Mouse (Mus musculus) liver, adult 2 months (tissue): ENCODE measurements around the gene Txnrd2. TPM values are rescaled to one million over a fixed set of nuclear protein-coding genes. Genes with fewer than 3 reads are reported as not detected.

Source experiments
- DNase-seq: peaks from one replicate; pipeline ENCODE4 v3.0.0-alpha.2; 2011; ENCODE audit warnings: low read depth, low spot score; ENCODE audit errors: extremely low read depth
- H3K27ac ChIP-seq: fragments of 200-500 bp; replicated peaks from 2 replicates; pipeline ENCODE4 v1.5.1; 2012; ENCODE audit warnings: low read depth, mild to moderate bottlenecking, control low read depth, inconsistent platforms, low read length; ENCODE audit not compliant: insufficient read depth
- H3K27me3 ChIP-seq: fragments of 200-500 bp; 2 replicates; pipeline ENCODE4 v1.6.1; 2012; ENCODE audit warnings: mild to moderate bottlenecking, moderate library complexity, low read length, inconsistent platforms; ENCODE audit not compliant: control insufficient read depth, insufficient read depth
- H3K36me3 ChIP-seq: fragments of 200-500 bp; 2 replicates; pipeline ENCODE4 v1.6.1; 2012; ENCODE audit warnings: low read length, inconsistent platforms; ENCODE audit not compliant: control insufficient read depth, insufficient read depth
- H3K4me1 ChIP-seq: fragments of 200-500 bp; 2 replicates; pipeline ENCODE4 v1.6.1; 2011; ENCODE audit warnings: low read length; ENCODE audit not compliant: control insufficient read depth, insufficient read depth
- H3K4me3 ChIP-seq: fragments of 200-500 bp; 2 replicates; pipeline ENCODE4 v1.5.1; 2011; ENCODE audit warnings: low read depth, mild to moderate bottlenecking, control low read depth, low read length, moderate library complexity; ENCODE audit not compliant: insufficient read depth
- H3K79me2 ChIP-seq: fragments of 200-500 bp; 2 replicates; pipeline ENCODE4 v1.6.1; 2012; ENCODE audit warnings: inconsistent platforms, mild to moderate bottlenecking, low read length, moderate library complexity; ENCODE audit not compliant: control insufficient read depth, insufficient read depth
- H3K9ac ChIP-seq: fragments of 200-500 bp; 2 replicates; pipeline ENCODE4 v1.6.1; 2012; ENCODE audit warnings: low read depth, mild to moderate bottlenecking, control low read depth, inconsistent platforms, low read length
- CTCF ChIP-seq: fragments of 200-500 bp; IDR thresholded peaks from 2 replicates; pipeline ENCODE4 v1.5.1; 2011; ENCODE audit warnings: low read depth, low read length, control low read depth
- POLR2A ChIP-seq: fragments of 200-500 bp; IDR thresholded peaks from 2 replicates; pipeline ENCODE4 v1.6.1; 2011; ENCODE audit warnings: low read length, control low read depth; ENCODE audit not compliant: insufficient read depth; ENCODE audit errors: extremely low read depth
- WGBS: fragments of 180-500 bp; shearing (Covaris S2); methylation state at CpG from one replicate; pipeline ENCODE4 v1.1.7; 2018; 5-methylcytosine and 5-hydroxymethylcytosine counted together
- polyA plus RNA-seq: library from polyadenylated mRNA; depleted of rRNA; stranded (reverse); fragments of >200 nt; gene quantifications from 2 replicates; pipeline ENCODE4 v1.2.3, GENCODE M21; 2012
- total RNA-seq: library from RNA; depleted of rRNA; stranded (reverse); fragments of >200 nt; gene quantifications from 2 replicates; pipeline ENCODE4 v1.2.3, GENCODE M21; 2014

Txnrd2 gene
- total and polyA plus RNA-seq, 2 experiments: 23.9 to 46.6 TPM

DNA sequence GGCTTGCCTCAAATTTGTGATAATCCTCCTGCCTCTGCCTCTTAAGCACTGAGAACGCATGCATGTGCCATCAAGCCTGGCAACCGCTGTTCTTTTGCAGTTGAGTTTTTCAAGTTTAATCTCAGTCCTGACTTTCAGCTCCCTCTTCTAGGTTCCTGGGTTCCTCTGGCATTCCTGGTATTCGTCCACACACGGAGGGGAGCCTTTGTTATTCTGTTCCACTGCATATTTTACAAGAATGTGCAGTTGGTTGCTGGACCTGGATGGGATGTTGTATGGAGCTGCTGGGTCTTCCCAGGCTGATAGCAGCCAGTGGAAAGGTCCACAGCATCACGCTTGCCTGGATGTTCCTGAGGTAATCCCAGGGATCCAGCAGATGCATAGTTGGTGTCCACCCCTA is 40.8 kb upstream of the Txnrd2 start:
- DNase-seq: no peak
- Histone ChIP-seq H3K36me3 (no peaks in the 10 kb centered on the region), H3K9ac (no peak overlapping the region), H3K27me3 (no peaks in the 10 kb centered on the region), H3K79me2 (peaks cover 2% of the 10 kb centered on the region; the same call in 1 of the 2 replicates), H3K4me3 (no peak overlapping the region), H3K4me1 (peaks cover 3% of the 10 kb centered on the region; the same call in 1 of the 2 replicates), H3K27ac (no peak overlapping the region)
- no peak for TF ChIP-seq CTCF
- no peak for TF ChIP-seq POLR2A
- WGBS: 92% methylated on average over 5 of the region's 5 CpGs

DNA sequence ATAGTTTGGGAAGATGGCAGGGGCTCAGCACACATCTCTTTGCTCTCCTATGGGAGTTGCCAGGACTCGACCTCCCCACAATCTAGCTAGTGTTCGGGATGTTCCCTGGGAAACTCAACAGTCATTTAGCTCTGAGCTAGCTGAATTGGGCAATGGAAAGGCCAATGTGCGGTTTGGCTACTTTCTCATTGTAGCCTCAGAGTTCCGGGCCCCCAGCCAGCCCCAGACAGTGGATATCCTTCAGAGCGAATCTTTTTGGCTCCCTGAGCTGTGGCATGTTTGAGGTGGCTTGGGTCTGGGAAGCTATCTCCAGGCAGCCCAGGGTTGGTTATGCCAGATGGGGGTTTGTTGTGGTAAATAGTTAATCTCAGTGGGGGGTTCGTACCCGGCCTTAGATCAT is 39.7 kb upstream of the Txnrd2 start:
- WGBS: 50% methylated on average over 7 of the region's 7 CpGs
- no peak for DNase-seq
- H3K9ac ChIP-seq: no peak overlapping the region
- no peaks in the 10 kb centered on the region for H3K79me2 ChIP-seq
- 0 out of 2 replicates have a peak overlapping the region, but pooled peaks have one; percentile 21 for H3K27ac ChIP-seq
- TF ChIP-seq POLR2A (no peak), CTCF (no peak)
- H3K4me1 ChIP-seq: peaks cover 3% of the 10 kb centered on the region; the same call in 1 of the 2 replicates
- no peak overlapping the region for H3K4me3 ChIP-seq
- no peaks in the 10 kb centered on the region for H3K36me3 ChIP-seq
- no peaks in the 10 kb centered on the region for H3K27me3 ChIP-seq

DNA sequence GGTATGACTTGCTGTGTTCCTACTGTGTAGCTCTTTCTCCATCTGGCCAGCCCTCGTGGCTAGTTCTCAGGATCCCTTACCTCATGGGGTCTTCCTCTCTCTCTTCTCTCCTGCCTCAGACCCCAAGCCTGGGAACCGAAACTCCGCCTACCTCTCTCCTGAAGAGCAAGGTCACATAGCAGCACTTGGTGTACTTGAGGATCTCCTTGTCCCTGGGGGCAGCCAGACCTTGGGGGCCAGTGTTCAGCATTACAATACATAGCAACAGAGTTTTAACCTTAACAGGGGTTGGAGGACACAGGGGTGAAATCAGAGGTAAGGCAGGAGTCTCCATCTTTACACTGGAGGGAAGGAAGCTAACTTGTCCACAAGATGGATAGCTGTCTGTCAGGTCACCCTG is 39.2 kb upstream of the Txnrd2 start:
- TF ChIP-seq POLR2A (no peak), CTCF (no peak)
- WGBS: 83% methylated on average over 3 of the region's 3 CpGs
- Histone ChIP-seq H3K27me3 (no peaks in the 10 kb centered on the region), H3K27ac (peak overlapping the region; percentile 4; the same call in 1 of the 2 replicates), H3K9ac (no peak overlapping the region), H3K79me2 (no peaks in the 10 kb centered on the region), H3K4me3 (no peak overlapping the region), H3K4me1 (peaks cover 3% of the 10 kb centered on the region; the same call in 1 of the 2 replicates), H3K36me3 (no peaks in the 10 kb centered on the region)
- DNase-seq: no peak

DNA sequence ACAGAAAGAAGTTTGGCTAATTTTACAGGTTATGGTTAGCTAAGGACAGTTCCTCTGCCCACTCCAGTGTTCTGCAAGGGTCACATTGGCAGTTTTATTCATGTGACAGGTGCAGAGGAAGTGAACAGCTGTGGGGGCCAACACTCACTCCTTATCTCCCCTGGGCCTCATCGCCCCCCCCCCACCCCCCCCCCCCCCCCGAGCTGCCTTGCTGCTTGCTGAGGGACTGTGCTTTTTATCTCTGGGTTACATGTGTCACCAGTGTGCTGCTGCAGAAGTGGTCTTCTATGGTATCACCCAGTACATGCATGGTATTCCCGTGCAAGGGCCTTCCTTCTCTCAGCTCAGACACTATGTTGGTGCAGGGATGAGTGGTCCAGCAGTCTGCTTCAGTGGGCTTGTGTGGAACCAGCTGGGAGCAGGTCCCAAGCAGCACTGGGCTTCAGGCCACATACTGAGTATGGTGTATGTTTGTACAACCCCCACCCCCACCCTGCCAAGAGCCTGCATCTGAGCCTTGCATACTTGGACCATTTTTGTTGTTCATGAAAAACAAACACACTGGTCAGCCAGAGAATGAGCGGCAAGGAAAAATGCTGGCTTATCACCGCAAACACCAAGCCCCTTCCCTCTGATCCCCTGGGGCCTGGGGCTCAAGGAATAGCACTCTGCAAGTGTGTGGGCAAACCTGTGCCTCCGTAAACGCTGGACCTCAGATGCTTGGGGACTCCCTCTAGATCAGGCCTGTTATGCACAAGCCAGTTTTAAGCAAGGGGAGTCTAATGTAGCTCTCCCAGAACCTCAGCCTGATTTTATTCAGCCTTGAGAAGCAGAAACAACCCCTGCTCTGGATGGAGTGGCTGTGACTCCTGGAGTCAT is 38.2 kb upstream of the Txnrd2 start:
- no peak for TF ChIP-seq CTCF
- Histone ChIP-seq H3K4me1 (peaks cover 2% of the 10 kb centered on the region; the same call in 1 of the 2 replicates), H3K9ac (no peak overlapping the region), H3K4me3 (no peak overlapping the region), H3K79me2 (no peaks in the 10 kb centered on the region), H3K27me3 (no peaks in the 10 kb centered on the region), H3K36me3 (no peaks in the 10 kb centered on the region), H3K27ac (peak overlapping the region; percentile 39)
- 45% methylated on average over 7 of the region's 7 CpGs for WGBS
- DNase-seq: no peak

DNA sequence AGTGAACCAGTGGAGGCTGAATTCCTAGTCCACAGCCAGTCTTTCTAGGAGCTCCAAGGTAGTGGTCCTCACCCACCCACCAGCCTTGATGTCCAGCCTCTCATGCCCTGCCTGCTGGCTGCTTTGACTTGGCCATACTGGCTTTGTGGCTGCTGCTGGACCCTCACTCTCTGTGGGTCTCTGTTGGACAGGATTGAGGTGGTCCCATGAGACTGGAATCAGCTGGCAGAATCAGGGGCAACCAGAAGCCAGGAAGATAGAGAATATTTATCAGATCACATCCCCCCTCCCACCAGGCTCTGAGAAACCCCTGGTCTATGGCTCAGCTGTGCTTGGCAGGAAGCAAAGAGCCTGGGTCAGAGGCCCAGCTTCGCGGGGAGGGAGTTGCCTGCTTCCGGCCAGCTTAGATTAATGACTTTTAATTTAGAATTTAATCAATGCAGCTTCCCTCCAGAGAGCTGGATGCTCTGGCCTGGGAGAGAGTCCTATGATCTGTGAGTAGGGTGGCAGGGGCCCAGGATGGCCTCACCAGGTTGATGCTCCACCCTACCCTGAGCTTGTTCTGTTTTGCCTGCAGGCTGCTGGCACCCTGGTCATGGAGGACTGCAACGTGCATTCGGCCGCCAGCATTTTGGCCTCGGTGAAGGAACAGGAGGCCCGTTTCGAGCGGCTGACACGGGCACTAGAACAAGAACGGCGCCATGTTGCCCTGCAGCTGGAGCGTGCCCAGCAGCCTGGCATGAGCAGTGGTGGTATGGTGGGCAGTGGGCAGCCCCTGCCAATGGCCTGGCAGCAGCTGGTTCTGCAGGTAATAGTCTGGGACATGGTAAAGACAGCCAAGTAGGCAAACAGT is 37.4 kb upstream of the Txnrd2 start:
- 87% methylated on average over 14 of the region's 14 CpGs for WGBS
- DNase-seq: no peak
- Histone ChIP-seq H3K36me3 (no peaks in the 10 kb centered on the region), H3K27ac (peak overlapping the region; percentile 66), H3K4me1 (no peaks in the 10 kb centered on the region), H3K9ac (no peak overlapping the region), H3K79me2 (no peaks in the 10 kb centered on the region), H3K27me3 (no peaks in the 10 kb centered on the region), H3K4me3 (peak overlapping the region; percentile 2; the same call in 1 of the 2 replicates)
- no peak for TF ChIP-seq CTCF
- TF ChIP-seq POLR2A: no peak
